Mouse (Mus musculus): ENCODE measurements around the gene Lrrc8c. TPM values are rescaled to one million over a fixed set of nuclear protein-coding genes. Genes with fewer than 3 reads are reported as not detected.

The Lrrc8c gene
- total RNA-seq (2014; rRNA removed) (6.2 and 6.9 TPM in 2 replicates), polyA plus RNA-seq (2015; fragmentation: Nextera tagmentation; extraction: Ambion mirVana) (10.0 and 11.5 TPM in 2 replicates)

DNA sequence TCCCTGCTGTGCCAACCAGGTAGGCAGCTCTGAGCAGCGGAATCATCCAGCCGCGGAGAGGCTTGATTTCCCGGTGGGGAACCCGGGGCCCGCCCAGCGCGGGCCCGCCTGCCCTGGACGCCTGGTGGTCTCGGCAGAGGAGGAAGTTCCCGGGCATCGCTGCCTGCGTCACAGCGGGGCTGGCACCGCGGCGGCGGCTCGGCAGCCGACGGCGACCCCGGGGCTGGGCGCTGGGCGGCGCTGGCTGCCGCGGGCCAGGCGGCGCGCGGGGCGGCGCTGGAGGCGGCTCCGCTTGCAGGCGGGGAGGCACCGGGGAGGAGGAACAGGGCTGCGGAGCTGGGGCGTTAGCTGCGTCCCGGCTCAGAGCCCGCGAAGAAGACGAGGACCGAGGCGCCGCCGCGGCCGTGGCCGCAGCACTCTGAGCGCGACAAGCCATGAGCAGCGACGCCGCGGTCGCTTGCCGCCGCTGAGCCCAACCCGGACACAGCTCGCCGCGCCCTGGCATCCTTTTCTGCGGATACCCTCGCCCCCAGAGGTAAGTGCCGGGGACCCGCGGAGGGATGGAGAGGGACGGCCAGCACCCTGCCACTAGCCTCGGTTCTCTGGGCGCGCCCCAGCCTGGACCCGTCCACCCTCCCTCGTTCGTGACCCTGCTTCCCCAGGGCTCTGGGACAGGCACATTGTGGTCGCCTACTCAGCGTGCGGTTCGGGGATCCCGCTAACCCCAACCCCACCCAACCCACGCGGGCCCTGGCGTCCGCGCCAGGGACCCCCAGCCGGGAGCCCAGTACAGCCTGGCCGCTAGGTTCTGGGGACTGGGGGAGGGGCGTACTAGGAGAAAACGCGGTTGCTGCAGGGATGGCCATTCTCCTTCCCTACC is at the start of gene Lrrc8c:
Lrrc8c (plus strand) TSS at position 293 of the 880 bp plus-strand sequence.
- Histone ChIP-seq H3K4me3 (ENCODE audit: low read depth, low read length) (peak within 1 kb of the TSS; percentile 83), H3K36me3 (ENCODE audit: insufficient read depth) (no peaks in the 10 kb centered on the region), H3K9ac (peak within 1 kb of the TSS; percentile 77), H3K27ac (ENCODE audit: low read depth, low read length) (peak within 1 kb of the TSS; percentile 86), H3K27me3 (ENCODE audit: insufficient read depth, low read length) (no peaks in the 10 kb centered on the region), H3K4me2 (ENCODE audit: low read depth) (peak within 1 kb of the TSS; percentile 92), H3K9me3 (ENCODE audit: low read length) (no peaks in the 10 kb centered on the region), H3K4me1 (ENCODE audit: insufficient read depth) (peaks cover 15% of the 10 kb centered on the region; the same call in 1 of the 2 replicates)
- 0 out of 2 replicates have a peak, but pooled peaks have one; percentile 21 for TF ChIP-seq CTCF (IDR thresholded peaks at IDR 0.05; ENCODE audit: low read depth)
- ATAC-seq (peak; percentile 97), DNase-seq (peak; percentile 90)
- 2% methylated on average over 79 of the region's 93 CpGs for WGBS

DNA sequence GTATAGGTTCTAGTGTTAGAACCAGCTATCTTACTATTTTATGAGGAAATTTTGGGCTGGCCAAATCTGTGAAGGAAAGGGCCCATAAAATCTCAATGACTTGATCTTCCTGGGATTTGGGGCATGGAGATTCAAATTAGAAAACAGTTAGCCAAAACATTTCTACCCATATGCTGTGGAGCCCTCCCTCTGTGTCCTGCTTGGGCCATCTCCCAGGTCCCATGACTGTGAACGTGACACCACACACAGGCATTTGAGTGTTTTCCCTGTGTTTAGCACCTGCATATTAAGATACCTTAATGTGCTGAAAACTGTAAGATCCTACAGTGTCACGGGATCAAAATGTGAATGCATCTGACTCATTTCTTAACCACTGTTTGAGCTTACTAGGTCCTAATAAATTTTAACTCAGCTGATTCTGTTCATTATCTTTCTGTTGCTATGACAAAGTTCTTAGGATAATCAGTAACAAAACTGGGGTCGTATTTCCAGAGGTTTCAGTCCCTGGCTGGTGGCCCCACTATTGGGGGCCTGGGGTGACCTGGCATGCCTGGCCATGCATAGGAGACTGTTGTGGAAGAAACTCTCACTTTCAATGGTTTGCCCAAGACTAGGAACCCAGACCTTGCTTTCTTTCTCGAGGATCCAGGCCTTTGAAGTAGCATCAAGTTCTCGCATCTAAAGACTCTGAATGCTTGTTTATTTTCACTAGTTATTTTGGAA is 46.0 kb upstream of the Lrrc8c start:
- DNase-seq (no peak), ATAC-seq (no peak)
- Histone ChIP-seq H3K4me2 (ENCODE audit: low read depth) (no peak overlapping the region), H3K4me1 (ENCODE audit: insufficient read depth) (no peaks in the 10 kb centered on the region), H3K4me3 (ENCODE audit: low read depth, low read length) (no peak overlapping the region), H3K9ac (no peak overlapping the region), H3K27ac (ENCODE audit: low read depth, low read length) (no peak overlapping the region), H3K36me3 (ENCODE audit: insufficient read depth) (peaks cover 10% of the 10 kb centered on the region), H3K9me3 (ENCODE audit: low read length) (no peaks in the 10 kb centered on the region), H3K27me3 (ENCODE audit: insufficient read depth, low read length) (no peaks in the 10 kb centered on the region)
- TF ChIP-seq CTCF (IDR thresholded peaks at IDR 0.05; ENCODE audit: low read depth), result no peak
- 69% methylated on average over 5 of the region's 5 CpGs for WGBS

DNA sequence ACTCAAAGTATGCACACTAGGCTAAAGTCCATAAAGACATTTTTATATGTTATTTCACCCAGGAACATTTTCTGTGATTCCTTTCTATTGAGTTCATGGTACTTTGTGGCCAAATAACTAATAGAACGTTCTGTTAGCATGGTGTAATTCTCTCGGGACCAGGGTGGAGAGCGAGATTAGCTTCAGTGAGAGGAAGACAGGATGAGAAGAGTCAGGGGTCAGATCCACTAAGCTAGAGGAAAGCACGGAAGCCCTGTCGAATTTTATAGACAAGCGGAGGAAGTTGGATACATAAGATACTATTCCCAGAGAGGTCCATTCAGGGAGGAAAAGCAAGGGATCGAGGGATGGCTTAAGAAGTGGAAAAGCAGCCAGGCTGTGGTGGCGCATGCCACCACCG is 41.7 kb upstream of the Lrrc8c start:
- Histone ChIP-seq H3K27ac (ENCODE audit: low read depth, low read length) (no peak overlapping the region), H3K9me3 (ENCODE audit: low read length) (no peaks in the 10 kb centered on the region), H3K4me3 (ENCODE audit: low read depth, low read length) (no peak overlapping the region), H3K36me3 (ENCODE audit: insufficient read depth) (peaks cover 44% of the 10 kb centered on the region), H3K4me1 (ENCODE audit: insufficient read depth) (no peaks in the 10 kb centered on the region), H3K4me2 (ENCODE audit: low read depth) (no peak overlapping the region), H3K27me3 (ENCODE audit: insufficient read depth, low read length) (no peaks in the 10 kb centered on the region), H3K9ac (no peak overlapping the region)
- WGBS, result 89% methylated on average over 9 of the region's 9 CpGs
- TF ChIP-seq CTCF (IDR thresholded peaks at IDR 0.05; ENCODE audit: low read depth), result no peak
- no peak for ATAC-seq
- DNase-seq, result no peak

DNA sequence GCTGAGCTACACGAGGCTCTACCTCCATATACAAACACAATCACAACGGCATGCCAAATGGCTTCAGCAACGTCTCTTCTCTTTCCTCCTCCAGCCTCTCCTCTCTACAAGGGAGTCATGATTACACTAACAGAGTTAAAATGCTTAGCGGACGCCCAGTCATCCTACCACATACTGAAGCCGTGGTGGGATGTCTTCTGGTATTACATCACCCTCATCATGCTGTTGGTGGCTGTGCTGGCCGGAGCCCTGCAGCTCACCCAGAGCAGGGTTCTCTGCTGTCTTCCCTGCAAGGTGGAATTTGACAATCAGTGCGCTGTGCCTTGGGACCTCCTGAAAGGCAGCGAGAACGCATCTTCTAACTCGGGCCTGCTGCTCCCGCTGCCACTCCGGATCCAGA is 39.5 kb upstream of the Lrrc8c start:
- H3K4me3 ChIP-seq (ENCODE audit: low read depth, low read length), result no peak overlapping the region
- H3K9me3 ChIP-seq (ENCODE audit: low read length), result no peaks in the 10 kb centered on the region
- ATAC-seq, result no peak
- H3K36me3 ChIP-seq (ENCODE audit: insufficient read depth), result peaks cover 44% of the 10 kb centered on the region
- TF ChIP-seq CTCF (IDR thresholded peaks at IDR 0.05; ENCODE audit: low read depth), result no peak
- H3K27ac ChIP-seq (ENCODE audit: low read depth, low read length), result no peak overlapping the region
- WGBS, result 86% methylated on average over 13 of the region's 13 CpGs
- no peak overlapping the region for H3K4me2 ChIP-seq (ENCODE audit: low read depth)
- no peaks in the 10 kb centered on the region for H3K27me3 ChIP-seq (ENCODE audit: insufficient read depth, low read length)
- H3K9ac ChIP-seq, result no peak overlapping the region
- no peak for DNase-seq
- H3K4me1 ChIP-seq (ENCODE audit: insufficient read depth), result no peaks in the 10 kb centered on the region

DNA sequence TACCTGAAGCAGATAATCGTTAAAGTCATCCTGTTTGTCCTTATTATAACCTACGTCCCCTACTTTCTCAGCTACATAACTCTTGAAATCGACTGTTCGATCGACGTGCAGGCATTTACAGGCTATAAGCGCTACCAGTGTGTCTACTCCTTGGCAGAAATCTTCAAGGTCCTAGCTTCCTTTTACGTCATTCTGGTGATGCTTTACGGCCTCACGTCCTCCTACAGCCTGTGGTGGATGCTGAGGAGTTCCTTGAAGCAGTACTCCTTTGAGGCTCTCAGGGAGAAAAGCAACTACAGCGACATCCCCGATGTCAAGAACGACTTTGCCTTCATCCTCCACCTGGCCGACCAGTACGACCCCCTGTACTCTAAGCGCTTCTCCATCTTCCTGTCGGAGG is 38.6 kb upstream of the Lrrc8c start:
- H3K4me3 ChIP-seq (ENCODE audit: low read depth, low read length), result no peak overlapping the region
- no peak overlapping the region for H3K9ac ChIP-seq
- no peak overlapping the region for H3K27ac ChIP-seq (ENCODE audit: low read depth, low read length)
- H3K4me2 ChIP-seq (ENCODE audit: low read depth), result no peak overlapping the region
- WGBS, result 97% methylated on average over 17 of the region's 17 CpGs
- no peak for TF ChIP-seq CTCF (IDR thresholded peaks at IDR 0.05; ENCODE audit: low read depth)
- ATAC-seq (no peak), DNase-seq (no peak)
- H3K9me3 ChIP-seq (ENCODE audit: low read length), result no peaks in the 10 kb centered on the region
- no peaks in the 10 kb centered on the region for H3K27me3 ChIP-seq (ENCODE audit: insufficient read depth, low read length)
- H3K4me1 ChIP-seq (ENCODE audit: insufficient read depth), result no peaks in the 10 kb centered on the region
- H3K36me3 ChIP-seq (ENCODE audit: insufficient read depth), result peaks cover 49% of the 10 kb centered on the region

DNA sequence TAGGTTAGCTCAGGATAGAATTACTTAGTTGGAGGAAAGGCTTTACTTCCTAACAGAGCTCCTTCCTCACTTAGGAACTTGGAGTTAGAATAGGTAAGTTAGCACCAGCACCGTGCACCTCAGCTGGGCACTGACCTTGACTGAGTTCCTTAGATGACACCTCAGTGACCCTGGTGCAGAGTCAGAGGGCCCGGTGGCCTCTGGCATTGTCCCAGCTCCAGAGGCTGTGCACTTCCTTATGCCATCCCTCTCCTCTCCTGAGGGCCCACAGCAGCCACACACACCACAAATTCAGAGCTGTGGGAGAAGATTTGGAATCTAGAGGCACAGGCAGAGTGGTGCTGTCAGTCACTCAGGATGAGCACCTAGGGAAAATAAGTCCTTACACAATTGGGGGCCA is 35.6 kb upstream of the Lrrc8c start:
- no peak for ATAC-seq
- Histone ChIP-seq H3K4me1 (ENCODE audit: insufficient read depth) (no peaks in the 10 kb centered on the region), H3K27ac (ENCODE audit: low read depth, low read length) (peak overlapping the region; percentile 36; the same call in 1 of the 2 replicates), H3K9ac (no peak overlapping the region), H3K36me3 (ENCODE audit: insufficient read depth) (peaks cover 37% of the 10 kb centered on the region), H3K27me3 (ENCODE audit: insufficient read depth, low read length) (no peaks in the 10 kb centered on the region), H3K4me2 (ENCODE audit: low read depth) (no peak overlapping the region), H3K9me3 (ENCODE audit: low read length) (no peaks in the 10 kb centered on the region), H3K4me3 (ENCODE audit: low read depth, low read length) (no peak overlapping the region)
- 88% methylated on average over 2 of the region's 2 CpGs for WGBS
- no peak for DNase-seq
- no peak for TF ChIP-seq CTCF (IDR thresholded peaks at IDR 0.05; ENCODE audit: low read depth)

DNA sequence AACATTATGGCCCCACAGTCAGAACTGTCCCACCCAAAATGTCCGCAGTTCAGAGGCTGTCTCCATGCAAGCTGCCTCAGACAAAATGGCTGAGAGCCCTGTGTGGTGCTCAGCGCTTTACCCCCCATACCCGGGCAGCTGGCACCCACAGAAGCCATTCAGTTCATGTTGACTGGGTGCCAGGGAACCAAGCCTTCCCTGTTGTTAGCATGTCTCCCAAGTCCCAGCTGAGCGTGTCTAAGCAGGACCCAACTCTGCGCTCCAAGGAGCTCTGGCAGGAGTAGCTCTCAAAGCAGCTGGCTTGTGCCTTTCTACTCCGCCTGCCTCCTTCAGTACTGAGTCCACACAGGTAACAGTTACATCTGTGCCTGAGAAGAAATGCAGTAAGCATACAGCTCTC is 34.9 kb upstream of the Lrrc8c start:
- H3K4me1 ChIP-seq (ENCODE audit: insufficient read depth), result no peaks in the 10 kb centered on the region
- no peaks in the 10 kb centered on the region for H3K9me3 ChIP-seq (ENCODE audit: low read length)
- H3K27me3 ChIP-seq (ENCODE audit: insufficient read depth, low read length), result no peaks in the 10 kb centered on the region
- no peak for TF ChIP-seq CTCF (IDR thresholded peaks at IDR 0.05; ENCODE audit: low read depth)
- H3K4me3 ChIP-seq (ENCODE audit: low read depth, low read length), result no peak overlapping the region
- DNase-seq, result peak; percentile 69
- peaks cover 36% of the 10 kb centered on the region for H3K36me3 ChIP-seq (ENCODE audit: insufficient read depth)
- ATAC-seq, result peak; percentile 90
- WGBS, result 54% methylated on average over 6 of the region's 6 CpGs
- H3K9ac ChIP-seq, result no peak overlapping the region
- 0 out of 2 replicates have a peak overlapping the region, but pooled peaks have one; percentile 36 for H3K27ac ChIP-seq (ENCODE audit: low read depth, low read length)
- H3K4me2 ChIP-seq (ENCODE audit: low read depth), result no peak overlapping the region
